Mouse (Mus musculus): ENCODE data around the gene Ski.
A peak's percentile ranks its signal among the peaks of the same experiment; 100 is the strongest.

GRCm38 (mm10) chr4:155200861-155201390, 21.5 kb downstream of the Ski start:
- TF ChIP-seq CTCF (IDR thresholded peaks at IDR 0.05; ENCODE audit: low read depth) (no peak), EP300 (IDR thresholded peaks at IDR 0.05; ENCODE audit: low read depth) (0 out of 2 replicates have a peak, but pooled peaks have one; percentile 5)
